Mouse (Mus musculus) liver, adult 2 months (tissue): ENCODE measurements around the gene Sirpb1c. TPM values are rescaled to one million over a fixed set of nuclear protein-coding genes. Genes with fewer than 3 reads are reported as not detected.
"Not testable (repeated sequence)": the region's sequence is repeated elsewhere in the genome, so short reads cannot be mapped to it uniquely, and the experiment has no call there.

Source experiments
- DNase-seq: peaks from one replicate; pipeline ENCODE4 v3.0.0-alpha.2; 2011; ENCODE audit warnings: low read depth, low spot score; ENCODE audit errors: extremely low read depth
- H3K27ac ChIP-seq: fragments of 200-500 bp; replicated peaks from 2 replicates; pipeline ENCODE4 v1.5.1; 2012; ENCODE audit warnings: low read depth, mild to moderate bottlenecking, control low read depth, inconsistent platforms, low read length; ENCODE audit not compliant: insufficient read depth
- H3K27me3 ChIP-seq: fragments of 200-500 bp; 2 replicates; pipeline ENCODE4 v1.6.1; 2012; ENCODE audit warnings: mild to moderate bottlenecking, moderate library complexity, low read length, inconsistent platforms; ENCODE audit not compliant: control insufficient read depth, insufficient read depth
- H3K36me3 ChIP-seq: fragments of 200-500 bp; 2 replicates; pipeline ENCODE4 v1.6.1; 2012; ENCODE audit warnings: low read length, inconsistent platforms; ENCODE audit not compliant: control insufficient read depth, insufficient read depth
- H3K4me1 ChIP-seq: fragments of 200-500 bp; 2 replicates; pipeline ENCODE4 v1.6.1; 2011; ENCODE audit warnings: low read length; ENCODE audit not compliant: control insufficient read depth, insufficient read depth
- H3K4me3 ChIP-seq: fragments of 200-500 bp; 2 replicates; pipeline ENCODE4 v1.5.1; 2011; ENCODE audit warnings: low read depth, mild to moderate bottlenecking, control low read depth, low read length, moderate library complexity; ENCODE audit not compliant: insufficient read depth
- H3K79me2 ChIP-seq: fragments of 200-500 bp; 2 replicates; pipeline ENCODE4 v1.6.1; 2012; ENCODE audit warnings: inconsistent platforms, mild to moderate bottlenecking, low read length, moderate library complexity; ENCODE audit not compliant: control insufficient read depth, insufficient read depth
- H3K9ac ChIP-seq: fragments of 200-500 bp; 2 replicates; pipeline ENCODE4 v1.6.1; 2012; ENCODE audit warnings: low read depth, mild to moderate bottlenecking, control low read depth, inconsistent platforms, low read length
- CTCF ChIP-seq: fragments of 200-500 bp; IDR thresholded peaks from 2 replicates; pipeline ENCODE4 v1.5.1; 2011; ENCODE audit warnings: low read depth, low read length, control low read depth
- POLR2A ChIP-seq: fragments of 200-500 bp; IDR thresholded peaks from 2 replicates; pipeline ENCODE4 v1.6.1; 2011; ENCODE audit warnings: low read length, control low read depth; ENCODE audit not compliant: insufficient read depth; ENCODE audit errors: extremely low read depth
- WGBS: fragments of 180-500 bp; shearing (Covaris S2); methylation state at CpG from one replicate; pipeline ENCODE4 v1.1.7; 2018; 5-methylcytosine and 5-hydroxymethylcytosine counted together
- polyA plus RNA-seq: library from polyadenylated mRNA; depleted of rRNA; stranded (reverse); fragments of >200 nt; gene quantifications from 2 replicates; pipeline ENCODE4 v1.2.3, GENCODE M21; 2012; rRNA removed
- total RNA-seq: library from RNA; depleted of rRNA; stranded (reverse); fragments of >200 nt; gene quantifications from 2 replicates; pipeline ENCODE4 v1.2.3, GENCODE M21; 2014; rRNA removed

The Sirpb1c gene
- 0.65 and 0.67 TPM in 2 replicates for total RNA-seq
- polyA plus RNA-seq = 0.11 TPM in 1 of 2 replicates, not detected in the other

GRCm38 (mm10) chr3:15848280-15848679 lies at the start of gene Sirpb1c:
Sirpb1c (minus strand) TSS chr3:15848528.
- not testable (repeated sequence) for H3K27me3 ChIP-seq, H3K9ac ChIP-seq
- 75% methylated on average over 1 of the region's 1 CpGs for WGBS

GRCm38 (mm10) chr3:15886380-15886779 lies 38.1 kb upstream of the Sirpb1c start:
- H3K36me3 ChIP-seq = no peaks in the 10 kb centered on the region
- H3K27ac ChIP-seq = no peak overlapping the region
- no peak for DNase-seq
- no peaks in the 10 kb centered on the region for H3K79me2 ChIP-seq
- TF ChIP-seq POLR2A (no peak), CTCF (no peak)
- no peaks in the 10 kb centered on the region for H3K4me1 ChIP-seq
- no peaks in the 10 kb centered on the region for H3K27me3 ChIP-seq
- no peak overlapping the region for H3K9ac ChIP-seq
- WGBS = 92% methylated on average over 3 of the region's 3 CpGs
- H3K4me3 ChIP-seq = no peak overlapping the region

More at GRCm38 (mm10) chr3:15848280-15848679, at the start of gene Sirpb1c:
- not testable (repeated sequence) for H3K36me3 ChIP-seq, H3K4me3 ChIP-seq, H3K79me2 ChIP-seq, H3K4me1 ChIP-seq, H3K27ac ChIP-seq
- peak; percentile 4 for DNase-seq

- H3K36me3 ChIP-seq, H3K79me2 ChIP-seq, H3K9ac ChIP-seq, H3K4me3 ChIP-seq, H3K27me3 ChIP-seq, DNase-seq, H3K27ac ChIP-seq, H3K4me1 ChIP-seq: not testable (repeated sequence)
Observed at GRCm38 (mm10) chr3:15855773-15856172, 7.4 kb upstream of the Sirpb1c start.

GRCm38 (mm10) chr3:15849922-15850321 lies 1.6 kb upstream of the Sirpb1c start:
- Histone ChIP-seq H3K4me3 (no peak overlapping the region), H3K4me1 (no peaks in the 10 kb centered on the region), H3K27ac (no peak overlapping the region), H3K9ac (no peak overlapping the region), H3K36me3 (no peaks in the 10 kb centered on the region), H3K79me2 (no peaks in the 10 kb centered on the region), H3K27me3 (no peaks in the 10 kb centered on the region)
- no peak for DNase-seq
- 93% methylated on average over 1 of the region's 1 CpGs for WGBS
- TF ChIP-seq POLR2A = no peak
- TF ChIP-seq CTCF = no peak

- no peak for DNase-seq
- Histone ChIP-seq H3K27me3 (no peaks in the 10 kb centered on the region), H3K36me3 (no peaks in the 10 kb centered on the region), H3K4me3 (no peak overlapping the region), H3K4me1 (no peaks in the 10 kb centered on the region), H3K79me2 (no peaks in the 10 kb centered on the region), H3K9ac (no peak overlapping the region), H3K27ac (no peak overlapping the region)
- WGBS = 69% methylated on average over 3 of the region's 3 CpGs
- no peak for TF ChIP-seq CTCF
- no peak for TF ChIP-seq POLR2A
Observed at GRCm38 (mm10) chr3:15847332-15848047, 838 bp downstream of the Sirpb1c start.

- not testable (repeated sequence) for H3K9ac ChIP-seq, H3K36me3 ChIP-seq, H3K79me2 ChIP-seq, DNase-seq, H3K27ac ChIP-seq, H3K4me3 ChIP-seq, H3K4me1 ChIP-seq, H3K27me3 ChIP-seq
- WGBS = 54% methylated on average over 2 of the region's 2 CpGs
Observed at GRCm38 (mm10) chr3:15773642-15774041, 74.7 kb downstream of the Sirpb1c start.

Other genes with a start within 250 kb of the Sirpb1c start
- gene Gm5150, start 157.9 kb upstream of the Sirpb1c start, total RNA-seq = 1.6 and 2.6 TPM in 2 replicates
- 0.07 and 0.34 TPM in 2 replicates for gene Gm5150, start 157.9 kb upstream of the Sirpb1c start, polyA plus RNA-seq